Mouse (Mus musculus) heart, embryonic 16.5 days (tissue): ENCODE data around the gene Igf1r. TPM values are rescaled to one million over a fixed set of nuclear protein-coding genes. Genes with fewer than 3 reads are reported as not detected.

Experiments used
- ATAC-seq: fragments of 200-750 bp; cut with Nextera tagmentation; replicated peaks from 2 replicates; pipeline ENCODE4 v1.8.0; 2017; ENCODE audit warnings: moderate number of reproducible peaks; ENCODE audit not compliant: insufficient read depth, low FRiP score; ENCODE audit errors: extremely low read depth
- H3K27ac ChIP-seq: fragments of 300-500 bp; sonication (generic); 2 replicates; pipeline ENCODE4 v1.5.1; 2014; ENCODE audit warnings: mild to moderate bottlenecking, low read length, control low read depth, moderate library complexity
- H3K27me3 ChIP-seq: fragments of 300-500 bp; sonication (generic); 2 replicates; pipeline ENCODE4 v1.6.1; 2014; ENCODE audit warnings: low read length, mixed read lengths; ENCODE audit not compliant: control insufficient read depth, insufficient read depth
- H3K36me3 ChIP-seq: fragments of 300-500 bp; sonication (generic); 2 replicates; pipeline ENCODE4 v1.6.1; 2014; ENCODE audit not compliant: control insufficient read depth, insufficient read depth
- H3K4me1 ChIP-seq: fragments of 300-500 bp; sonication (generic); 2 replicates; pipeline ENCODE4 v1.6.1; 2014; ENCODE audit warnings: low read length, mixed read lengths; ENCODE audit not compliant: control insufficient read depth, insufficient read depth
- H3K4me2 ChIP-seq: fragments of 300-500 bp; sonication (generic); 2 replicates; pipeline ENCODE4 v1.6.1; 2014; ENCODE audit warnings: low read depth, mild to moderate bottlenecking, control low read depth, low read length
- H3K4me3 ChIP-seq: fragments of 300-500 bp; sonication (generic); 2 replicates; pipeline ENCODE4 v1.5.1; 2014; ENCODE audit warnings: mild to moderate bottlenecking, control low read depth, low read length
- H3K9ac ChIP-seq: fragments of 300-500 bp; sonication (generic); 2 replicates; pipeline ENCODE4 v1.6.1; 2014; ENCODE audit warnings: low read length, control low read depth
- H3K9me3 ChIP-seq: fragments of 300-500 bp; sonication (generic); replicated peaks from 2 replicates; pipeline ENCODE4 v1.6.1; 2016; ENCODE audit warnings: low read length; ENCODE audit not compliant: control insufficient read depth
- WGBS: fragments of 180-500 bp; shearing (Covaris S2); extraction: QIAGEN DNeasy Blood & Tissue Kit; methylation state at CpG from one replicate; pipeline ENCODE4 v1.1.7; 2014; 5-methylcytosine and 5-hydroxymethylcytosine counted together
- polyA plus RNA-seq: library from polyadenylated mRNA; unstranded; fragments of >200 nt; fragmentation: Nextera tagmentation; extraction: Ambion mirVana; gene quantifications from 2 replicates; pipeline ENCODE4 v1.2.1, GENCODE M21; 2015

Igf1r gene
- 16.4 and 18.4 TPM in 2 replicates for polyA plus RNA-seq

GRCm38 (mm10) chr7:67952777-67953700 lies at the start of gene Igf1r:
TSS of gene Igf1r (plus strand) at chr7:67952827.
- Histone ChIP-seq H3K9me3 (no peaks in the 10 kb centered on the region), H3K4me3 (peak within 1 kb of the TSS; percentile 91), H3K9ac (peak within 1 kb of the TSS; percentile 96), H3K36me3 (no peaks in the 10 kb centered on the region), H3K27me3 (no peaks in the 10 kb centered on the region), H3K4me2 (peak within 1 kb of the TSS; percentile 99), H3K4me1 (peaks cover 27% of the 10 kb centered on the region), H3K27ac (peak within 1 kb of the TSS; percentile 99)
- ATAC-seq: no peak
- WGBS: under 1% methylated on average over 60 of the region's 62 CpGs

- Histone ChIP-seq H3K27me3 (no peaks in the 10 kb centered on the region), H3K36me3 (no peaks in the 10 kb centered on the region), H3K4me2 (no peak overlapping the region), H3K27ac (no peak overlapping the region), H3K4me1 (peaks cover 18% of the 10 kb centered on the region), H3K9ac (no peak overlapping the region), H3K9me3 (no peaks in the 10 kb centered on the region), H3K4me3 (no peak overlapping the region)
- WGBS: 76% methylated on average over 2 of the region's 2 CpGs
- no peak for ATAC-seq
Measured at GRCm38 (mm10) chr7:67906358-67906757, 46.3 kb upstream of the Igf1r start.

GRCm38 (mm10) chr7:67907786-67908400 lies 44.7 kb upstream of the Igf1r start:
- Histone ChIP-seq H3K27ac (no peak overlapping the region), H3K4me3 (no peak overlapping the region), H3K36me3 (no peaks in the 10 kb centered on the region), H3K4me2 (no peak overlapping the region), H3K9ac (no peak overlapping the region), H3K27me3 (no peaks in the 10 kb centered on the region), H3K4me1 (peaks cover 18% of the 10 kb centered on the region), H3K9me3 (no peaks in the 10 kb centered on the region)
- no peak for ATAC-seq
- WGBS: 52% methylated on average over 9 of the region's 9 CpGs

GRCm38 (mm10) chr7:67910528-67910927 lies 42.1 kb upstream of the Igf1r start:
- 19% methylated on average over 10 of the region's 10 CpGs for WGBS
- no peak overlapping the region for H3K9ac ChIP-seq

GRCm38 (mm10) chr7:67910947-67911346 lies 41.7 kb upstream of the Igf1r start:
- Histone ChIP-seq H3K4me3 (0 out of 2 replicates have a peak overlapping the region, but pooled peaks have one; percentile 4), H3K9ac (no peak overlapping the region), H3K27me3 (no peaks in the 10 kb centered on the region), H3K27ac (peak overlapping the region; percentile 47), H3K9me3 (no peaks in the 10 kb centered on the region), H3K36me3 (no peaks in the 10 kb centered on the region), H3K4me1 (peaks cover 18% of the 10 kb centered on the region), H3K4me2 (peak overlapping the region; percentile 47)
- ATAC-seq: peak; percentile 49; the same call in 1 of the 2 replicates
- 10% methylated on average over 3 of the region's 3 CpGs for WGBS

More at GRCm38 (mm10) chr7:67910528-67910927, 42.1 kb upstream of the Igf1r start:
- H3K9me3 ChIP-seq: no peaks in the 10 kb centered on the region
- ATAC-seq: peak; percentile 69
- H3K27me3 ChIP-seq: no peaks in the 10 kb centered on the region
- H3K36me3 ChIP-seq: no peaks in the 10 kb centered on the region
- H3K4me1 ChIP-seq: peaks cover 18% of the 10 kb centered on the region
- peak overlapping the region; percentile 47 for H3K4me2 ChIP-seq
- H3K4me3 ChIP-seq: 0 out of 2 replicates have a peak overlapping the region, but pooled peaks have one; percentile 13
- peak overlapping the region; percentile 47 for H3K27ac ChIP-seq

- WGBS: 47% methylated on average over 6 of the region's 6 CpGs
- no peaks in the 10 kb centered on the region for H3K36me3 ChIP-seq
- no peaks in the 10 kb centered on the region for H3K9me3 ChIP-seq
- ATAC-seq: no peak
- no peak overlapping the region for H3K27ac ChIP-seq
- H3K27me3 ChIP-seq: no peaks in the 10 kb centered on the region
- no peak overlapping the region for H3K4me3 ChIP-seq
- H3K4me1 ChIP-seq: peaks cover 26% of the 10 kb centered on the region
- H3K4me2 ChIP-seq: no peak overlapping the region
- no peak overlapping the region for H3K9ac ChIP-seq
Measured at GRCm38 (mm10) chr7:67911841-67912240, 40.8 kb upstream of the Igf1r start.

GRCm38 (mm10) chr7:67916960-67917359 lies 35.7 kb upstream of the Igf1r start:
- no peak overlapping the region; the same call in 1 of the 2 replicates for H3K4me3 ChIP-seq
- no peaks in the 10 kb centered on the region for H3K9me3 ChIP-seq
- peak; percentile 58 for ATAC-seq
- no peaks in the 10 kb centered on the region for H3K36me3 ChIP-seq
- peak overlapping the region; percentile 82 for H3K27ac ChIP-seq
- peak overlapping the region; percentile 40 for H3K4me2 ChIP-seq
- WGBS: 20% methylated on average over 8 of the region's 8 CpGs
- no peaks in the 10 kb centered on the region for H3K27me3 ChIP-seq
- H3K9ac ChIP-seq: no peak overlapping the region
- peaks cover 23% of the 10 kb centered on the region for H3K4me1 ChIP-seq

GRCm38 (mm10) chr7:67917753-67918152 lies 34.9 kb upstream of the Igf1r start:
- Histone ChIP-seq H3K9me3 (no peaks in the 10 kb centered on the region), H3K36me3 (no peaks in the 10 kb centered on the region), H3K27me3 (no peaks in the 10 kb centered on the region), H3K4me3 (no peak overlapping the region), H3K9ac (no peak overlapping the region), H3K27ac (peak overlapping the region; percentile 17; the same call in 1 of the 2 replicates), H3K4me1 (peaks cover 29% of the 10 kb centered on the region), H3K4me2 (no peak overlapping the region)
- 83% methylated on average over 2 of the region's 2 CpGs for WGBS
- ATAC-seq: no peak

GRCm38 (mm10) chr7:67919467-67919866 lies 33.2 kb upstream of the Igf1r start:
- Histone ChIP-seq H3K4me1 (peaks cover 30% of the 10 kb centered on the region), H3K4me3 (no peak overlapping the region), H3K27ac (no peak overlapping the region; the same call in 1 of the 2 replicates), H3K4me2 (no peak overlapping the region), H3K36me3 (no peaks in the 10 kb centered on the region), H3K9ac (no peak overlapping the region), H3K9me3 (no peaks in the 10 kb centered on the region), H3K27me3 (no peaks in the 10 kb centered on the region)
- no peak for ATAC-seq
- 51% methylated on average over 3 of the region's 3 CpGs for WGBS
